Mouse (Mus musculus): ENCODE measurements around the gene Entpd5. TPM values are rescaled to one million over a fixed set of nuclear protein-coding genes. Genes with fewer than 3 reads are reported as not detected.

The Entpd5 gene
- polyA plus RNA-seq, 1 experiment from 2014 or later, result 10.4 TPM

DNA sequence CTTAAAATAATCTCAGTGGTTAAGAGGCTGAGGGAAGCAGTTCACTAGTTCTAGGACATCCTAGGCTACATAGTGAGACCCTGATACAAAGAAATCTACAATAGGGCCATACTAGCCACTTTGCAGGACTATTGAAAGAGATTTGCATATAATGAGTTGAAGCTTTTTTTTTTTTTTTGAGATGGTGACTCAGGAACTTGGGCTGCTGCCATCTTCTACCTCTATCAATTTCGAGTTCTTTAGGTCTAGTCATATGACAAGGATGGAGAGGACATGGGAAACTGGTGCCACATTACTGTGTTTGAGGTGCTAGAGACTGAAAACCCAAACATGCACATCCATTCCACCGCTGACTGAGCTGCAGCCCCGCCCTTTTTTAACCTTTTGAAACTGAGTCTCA, 15.2 kb upstream of the Entpd5 start:
- Histone ChIP-seq H3K27me3 (no peaks in the 10 kb centered on the region), H3K4me3 (no peak overlapping the region), H3K36me3 (no peaks in the 10 kb centered on the region), H3K9me3 (no peaks in the 10 kb centered on the region), H3K9ac (no peak overlapping the region), H3K4me2 (no peak overlapping the region), H3K27ac (no peak overlapping the region), H3K4me1 (no peaks in the 10 kb centered on the region)
- ATAC-seq (ENCODE audit: insufficient number of reproducible peaks, insufficient read depth, low FRiP score, low TSS enrichment, low read depth), result no peak
- 55% methylated on average over 3 of the region's 3 CpGs for WGBS

DNA sequence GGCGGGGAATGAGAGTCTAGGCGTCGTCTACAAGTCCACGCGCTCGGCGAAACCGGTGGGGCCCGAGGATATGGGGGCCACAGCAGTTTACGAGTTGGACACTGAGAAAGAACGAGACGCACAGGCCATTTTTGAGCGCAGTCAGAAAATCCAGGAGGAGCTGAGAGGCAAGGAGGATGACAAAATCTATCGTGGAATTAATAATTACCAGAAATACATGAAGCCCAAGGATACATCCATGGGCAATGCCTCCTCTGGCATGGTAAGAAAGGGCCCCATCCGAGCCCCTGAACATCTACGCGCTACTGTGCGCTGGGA, 8.7 kb upstream of the Entpd5 start:
- peak overlapping the region; percentile 68; the same call in 1 of the 2 replicates for H3K27ac ChIP-seq
- ATAC-seq (ENCODE audit: insufficient number of reproducible peaks, insufficient read depth, low FRiP score, low TSS enrichment, low read depth), result no peak
- WGBS, result 32% methylated on average over 18 of the region's 18 CpGs

DNA sequence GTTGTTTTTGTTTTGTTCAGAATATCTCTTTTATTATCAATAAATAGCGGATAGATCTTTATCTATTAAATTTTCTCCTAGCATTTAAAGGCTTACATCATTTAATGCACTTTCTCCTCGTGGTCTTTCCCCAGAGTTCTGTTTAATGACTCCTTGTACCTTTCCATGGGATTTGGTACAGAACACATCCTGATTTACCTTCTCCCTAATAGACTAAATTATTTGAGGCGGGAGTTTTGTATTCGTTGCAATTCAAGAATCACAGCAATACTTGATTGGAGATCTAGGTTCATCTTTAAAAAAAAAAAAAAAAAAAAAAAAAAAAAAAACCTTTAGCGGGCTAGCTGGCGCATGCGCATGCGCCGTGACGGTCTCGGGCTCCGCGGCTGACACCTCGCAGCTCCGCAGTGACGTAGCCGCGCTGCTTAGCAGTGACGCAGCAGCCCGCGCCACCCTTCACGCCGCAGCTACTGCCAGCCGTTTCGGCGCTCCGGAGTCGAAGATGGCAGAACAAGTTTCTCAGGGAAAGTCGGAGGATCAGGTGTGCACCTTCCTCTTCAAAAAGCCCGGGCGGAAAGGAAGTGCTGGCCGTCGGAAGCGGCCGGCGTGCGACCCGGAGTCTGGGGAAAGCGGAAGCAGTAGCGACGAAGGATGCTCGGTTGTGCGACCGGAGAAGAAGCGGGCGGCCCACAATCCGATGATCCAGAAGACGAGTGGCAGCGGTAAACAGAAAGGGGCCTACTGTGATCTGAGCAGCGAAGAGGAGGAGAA, 8.2 kb upstream of the Entpd5 start, which contains the start of gene Rnf113a2:
Gene Rnf113a2 (plus strand): TSS at position 363 of the 771 bp plus-strand sequence.
- H3K4me3 ChIP-seq, result peak within 1 kb of the TSS; percentile 58
- ATAC-seq (ENCODE audit: insufficient number of reproducible peaks, insufficient read depth, low FRiP score, low TSS enrichment, low read depth), result peak; percentile 81; the same call in 1 of the 2 replicates
- 0 out of 2 replicates have a peak, but pooled peaks cover 4% of the 10 kb centered on the region for H3K9me3 ChIP-seq
- H3K27me3 ChIP-seq, result no peaks in the 10 kb centered on the region
- peak within 1 kb of the TSS; percentile 68 for H3K27ac ChIP-seq
- H3K9ac ChIP-seq, result peak within 1 kb of the TSS; percentile 76
- peaks cover 6% of the 10 kb centered on the region for H3K4me1 ChIP-seq
- peak within 1 kb of the TSS; percentile 78 for H3K4me2 ChIP-seq
- H3K36me3 ChIP-seq, result 0 out of 2 replicates have a peak, but pooled peaks cover 4% of the 10 kb centered on the region
- 3% methylated on average over 50 of the region's 50 CpGs for whole genome bisulfite sequencing

More for the DNA sequence above, 8.7 kb upstream of the Entpd5 start:
- Histone ChIP-seq H3K4me2 (peak overlapping the region; percentile 78), H3K4me3 (peak overlapping the region; percentile 58), H3K36me3 (0 out of 2 replicates have a peak, but pooled peaks cover 4% of the 10 kb centered on the region), H3K9ac (peak overlapping the region; percentile 76), H3K9me3 (0 out of 2 replicates have a peak, but pooled peaks cover 4% of the 10 kb centered on the region), H3K4me1 (peaks cover 6% of the 10 kb centered on the region), H3K27me3 (no peaks in the 10 kb centered on the region)

DNA sequence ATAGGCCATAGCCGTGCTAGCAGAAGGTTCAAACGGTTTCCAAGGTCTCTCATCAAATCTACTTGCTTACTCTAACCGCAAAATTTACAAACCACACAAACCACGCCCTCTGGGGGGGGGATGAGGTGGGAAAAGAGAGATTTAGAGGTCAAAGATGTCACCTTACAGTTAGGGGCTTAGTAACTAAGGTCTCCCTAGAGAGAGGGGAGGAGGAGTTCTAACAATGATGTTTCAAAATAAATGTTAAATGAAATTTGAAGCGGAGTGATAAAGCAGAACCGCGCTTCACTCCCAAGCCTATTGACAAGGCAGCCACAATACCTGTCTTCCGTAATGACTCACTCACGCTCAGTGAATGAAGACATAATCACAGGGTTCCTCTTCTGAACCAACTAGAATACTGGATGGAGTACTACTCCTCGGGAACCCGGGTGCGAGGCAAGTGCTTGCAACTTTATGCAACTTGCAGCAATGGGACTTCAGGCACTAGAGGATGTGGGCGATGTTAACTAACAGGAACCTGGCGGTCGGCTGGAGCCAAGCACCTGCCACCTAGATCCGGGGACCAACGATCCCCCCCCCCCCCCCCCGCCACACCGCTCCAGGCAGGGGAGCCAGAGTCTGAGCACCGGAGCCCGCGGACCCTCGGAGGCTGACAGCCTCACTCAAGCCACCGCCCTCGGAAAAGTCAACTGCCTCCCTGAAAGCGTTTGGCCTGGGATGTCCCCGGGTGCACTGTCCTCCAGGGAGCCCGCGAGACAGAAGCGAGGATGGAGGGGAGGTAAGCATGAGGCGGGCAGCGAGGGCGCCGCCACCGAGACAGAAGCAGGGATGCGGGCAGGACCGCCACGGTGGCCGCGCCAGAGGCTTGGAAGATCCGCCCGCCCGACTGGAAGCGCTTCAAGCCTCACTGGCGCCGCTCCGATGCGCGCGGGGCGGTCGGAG, 683 bp downstream of the Entpd5 start:
- H3K27ac ChIP-seq, result peak overlapping the region; percentile 85
- H3K9me3 ChIP-seq, result no peaks in the 10 kb centered on the region
- WGBS, result 1% methylated on average over 49 of the region's 52 CpGs
- peak overlapping the region; percentile 92 for H3K4me2 ChIP-seq
- ATAC-seq (ENCODE audit: insufficient number of reproducible peaks, insufficient read depth, low FRiP score, low TSS enrichment, low read depth), result peak; percentile 53
- H3K36me3 ChIP-seq, result no peaks in the 10 kb centered on the region
- no peaks in the 10 kb centered on the region for H3K27me3 ChIP-seq
- H3K9ac ChIP-seq, result peak overlapping the region; percentile 80
- H3K4me1 ChIP-seq, result peaks cover 11% of the 10 kb centered on the region
- H3K4me3 ChIP-seq, result peak overlapping the region; percentile 77

DNA sequence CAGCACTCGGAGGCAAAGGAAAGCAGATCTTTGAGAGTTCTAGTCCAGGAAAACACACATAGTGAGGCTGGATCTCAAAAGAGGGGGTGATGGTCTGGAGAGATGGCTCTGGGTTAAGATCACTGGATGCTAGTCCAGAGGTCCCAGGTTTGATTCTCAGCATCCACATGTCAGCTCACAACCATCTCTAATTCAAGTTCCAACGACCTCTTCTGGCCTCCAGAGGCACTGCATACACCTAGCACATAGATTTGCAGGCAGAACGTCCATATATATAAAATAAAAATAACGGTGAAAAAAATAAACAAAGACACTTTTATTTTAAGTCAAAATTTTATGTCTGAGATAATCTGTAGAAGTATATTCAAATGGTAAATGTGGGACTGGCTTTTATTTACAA, 1.6 kb downstream of the Entpd5 start:
- H3K4me2 ChIP-seq, result no peak overlapping the region
- no peaks in the 10 kb centered on the region for H3K36me3 ChIP-seq
- no peak overlapping the region for H3K9ac ChIP-seq
- WGBS, result 61% methylated on average over 4 of the region's 4 CpGs
- H3K27me3 ChIP-seq, result no peaks in the 10 kb centered on the region
- H3K4me3 ChIP-seq, result no peak overlapping the region
- peaks cover 11% of the 10 kb centered on the region for H3K4me1 ChIP-seq
- no peak for ATAC-seq (ENCODE audit: insufficient number of reproducible peaks, insufficient read depth, low FRiP score, low TSS enrichment, low read depth)
- H3K9me3 ChIP-seq, result no peaks in the 10 kb centered on the region
- H3K27ac ChIP-seq, result no peak overlapping the region

DNA sequence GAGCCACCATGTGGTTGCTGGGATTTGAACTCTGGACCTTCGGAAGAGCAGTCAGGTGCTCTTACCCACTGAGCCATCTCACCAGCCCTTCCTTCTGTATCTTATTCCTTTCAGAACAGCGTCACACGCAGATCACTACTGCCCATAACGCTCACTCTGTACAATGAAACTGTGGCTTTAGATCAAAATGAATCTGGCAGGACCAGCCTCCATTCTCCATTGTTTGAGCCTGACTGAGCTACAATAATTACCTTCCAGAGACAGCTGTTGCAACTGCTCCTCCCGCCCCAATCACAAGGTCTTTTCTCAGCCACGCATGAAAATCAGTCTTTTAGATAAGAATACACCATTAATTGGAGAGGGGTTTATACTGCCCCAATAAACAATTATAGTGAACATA, 4.3 kb downstream of the Entpd5 start:
- no peak overlapping the region for H3K4me3 ChIP-seq
- no peak overlapping the region for H3K4me2 ChIP-seq
- H3K27ac ChIP-seq, result no peak overlapping the region
- no peaks in the 10 kb centered on the region for H3K27me3 ChIP-seq
- no peaks in the 10 kb centered on the region for H3K36me3 ChIP-seq
- WGBS, result 92% methylated on average over 6 of the region's 6 CpGs
- H3K9ac ChIP-seq, result no peak overlapping the region
- no peak for ATAC-seq (ENCODE audit: insufficient number of reproducible peaks, insufficient read depth, low FRiP score, low TSS enrichment, low read depth)
- H3K9me3 ChIP-seq, result no peaks in the 10 kb centered on the region
- H3K4me1 ChIP-seq, result peaks cover 10% of the 10 kb centered on the region

DNA sequence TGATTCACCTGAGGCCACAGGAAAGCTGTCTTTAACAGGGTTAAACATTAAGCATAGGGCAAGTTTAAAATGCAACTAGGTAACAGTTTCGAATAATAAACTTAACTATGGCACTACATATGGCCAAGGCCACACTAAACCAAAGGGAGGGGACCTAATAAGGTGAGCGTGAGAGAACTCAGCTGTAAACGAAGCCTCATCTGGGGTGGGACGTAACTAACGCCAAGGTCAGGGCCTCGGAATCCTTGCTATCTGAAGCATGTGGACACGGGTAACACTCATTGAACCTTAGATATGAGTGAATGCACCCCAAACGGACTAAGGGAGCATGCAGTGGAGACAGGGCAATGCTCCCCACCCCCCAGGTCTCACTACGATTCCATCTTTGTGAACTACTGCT, 5.9 kb downstream of the Entpd5 start:
- H3K4me3 ChIP-seq, result no peak overlapping the region
- no peak overlapping the region for H3K27ac ChIP-seq
- H3K36me3 ChIP-seq, result no peaks in the 10 kb centered on the region
- H3K9ac ChIP-seq, result no peak overlapping the region
- 78% methylated on average over 9 of the region's 9 CpGs for WGBS
- no peak for ATAC-seq (ENCODE audit: insufficient number of reproducible peaks, insufficient read depth, low FRiP score, low TSS enrichment, low read depth)
- no peaks in the 10 kb centered on the region for H3K9me3 ChIP-seq
- no peak overlapping the region for H3K4me2 ChIP-seq
- H3K4me1 ChIP-seq, result peaks cover 3% of the 10 kb centered on the region
- H3K27me3 ChIP-seq, result no peaks in the 10 kb centered on the region

DNA sequence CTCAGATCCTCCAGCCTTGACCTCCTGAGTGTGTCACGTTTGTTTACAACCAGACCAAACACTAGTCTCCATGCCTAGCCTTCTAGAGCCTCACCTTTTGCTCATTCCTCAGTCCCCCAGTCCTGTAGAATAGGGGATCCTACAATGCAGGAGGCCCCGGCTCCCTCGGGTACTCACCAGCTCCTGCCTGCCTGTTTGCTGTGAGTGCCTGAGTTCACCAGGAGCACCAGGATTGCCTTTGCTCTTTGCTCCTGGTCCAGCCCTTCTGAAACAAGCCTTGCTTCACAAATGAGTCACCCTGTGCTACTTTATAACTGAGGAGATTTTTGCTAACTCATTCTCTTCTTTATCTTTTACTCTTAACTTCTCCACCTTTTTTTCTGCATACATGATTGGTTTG, 8.2 kb downstream of the Entpd5 start:
- no peak for ATAC-seq (ENCODE audit: insufficient number of reproducible peaks, insufficient read depth, low FRiP score, low TSS enrichment, low read depth)
- H3K27ac ChIP-seq, result no peak overlapping the region

DNA sequence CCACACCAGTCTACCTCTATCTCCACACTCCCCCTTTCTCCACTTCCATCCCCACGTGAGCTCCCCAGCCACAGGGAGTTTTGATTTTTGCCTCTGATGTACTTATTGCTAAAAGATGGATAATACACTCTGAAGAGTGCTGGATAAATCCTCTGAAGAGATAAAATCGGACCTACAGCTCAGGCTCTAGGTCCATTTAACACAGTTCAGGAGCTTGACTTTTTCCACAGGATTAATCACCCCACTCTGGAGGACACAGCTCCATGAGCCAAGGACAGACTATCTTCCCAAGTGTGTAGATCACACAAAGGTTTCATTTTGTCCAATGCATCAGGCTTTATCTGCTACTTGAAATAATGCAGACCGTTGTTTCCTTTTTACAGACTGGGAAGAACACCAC, 8.8 kb downstream of the Entpd5 start:
- WGBS, result 84% methylated on average over 3 of the region's 3 CpGs
- Histone ChIP-seq H3K4me3 (no peak overlapping the region), H3K4me1 (no peaks in the 10 kb centered on the region), H3K36me3 (no peaks in the 10 kb centered on the region), H3K9me3 (no peaks in the 10 kb centered on the region), H3K27ac (no peak overlapping the region), H3K4me2 (no peak overlapping the region), H3K27me3 (no peaks in the 10 kb centered on the region), H3K9ac (no peak overlapping the region)
- no peak for ATAC-seq (ENCODE audit: insufficient number of reproducible peaks, insufficient read depth, low FRiP score, low TSS enrichment, low read depth)

More for the DNA sequence above, 8.2 kb downstream of the Entpd5 start:
- H3K4me1 ChIP-seq, result no peaks in the 10 kb centered on the region
- H3K36me3 ChIP-seq, result no peaks in the 10 kb centered on the region
- no peak overlapping the region for H3K4me3 ChIP-seq
- H3K4me2 ChIP-seq, result no peak overlapping the region
- 76% methylated on average over 3 of the region's 3 CpGs for WGBS
- H3K9me3 ChIP-seq, result no peaks in the 10 kb centered on the region
- H3K9ac ChIP-seq, result no peak overlapping the region
- H3K27me3 ChIP-seq, result no peaks in the 10 kb centered on the region

DNA sequence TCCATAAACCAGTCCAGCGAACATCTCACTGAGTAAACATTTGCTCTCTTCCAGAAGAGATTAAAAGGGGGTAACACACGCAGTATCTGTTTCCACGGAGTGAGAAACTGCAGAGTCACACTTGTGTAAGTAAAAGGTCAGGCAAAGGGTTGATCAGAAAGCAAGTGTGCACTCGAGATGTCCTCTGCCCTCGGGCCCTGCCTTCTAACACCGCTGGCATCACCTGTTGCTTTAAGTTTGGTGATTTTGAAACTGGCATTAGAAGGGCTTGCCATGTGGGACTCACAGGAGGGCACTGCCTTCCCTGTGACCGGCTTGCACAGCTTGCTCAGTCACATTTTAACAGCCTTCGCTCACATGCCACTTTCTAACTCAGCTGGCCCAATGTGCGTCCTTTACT, 9.2 kb downstream of the Entpd5 start:
- 74% methylated on average over 9 of the region's 9 CpGs for WGBS
- no peaks in the 10 kb centered on the region for H3K36me3 ChIP-seq

DNA sequence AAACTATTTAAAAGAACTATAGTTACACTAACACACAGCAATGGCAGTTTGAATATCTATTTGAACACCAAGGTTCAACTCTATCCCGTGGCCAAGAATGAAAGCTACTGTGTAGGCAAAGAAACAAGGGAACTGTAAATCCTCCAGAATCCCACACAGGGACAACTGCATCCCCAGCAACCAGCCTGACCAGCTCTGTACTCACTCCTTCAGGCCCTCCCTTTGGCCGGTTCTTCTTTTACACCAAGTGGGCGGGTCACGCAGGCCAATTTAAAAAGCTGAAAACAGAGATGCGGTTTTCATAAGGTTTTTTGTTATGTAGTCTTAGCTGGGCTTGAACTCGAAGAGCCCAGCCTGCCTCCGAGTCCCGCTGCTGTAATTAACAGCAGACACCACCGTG, 9.7 kb downstream of the Entpd5 start:
- WGBS, result 56% methylated on average over 9 of the region's 9 CpGs
- H3K4me1 ChIP-seq, result no peaks in the 10 kb centered on the region
- no peak overlapping the region for H3K4me2 ChIP-seq
- no peak overlapping the region for H3K9ac ChIP-seq
- no peak overlapping the region for H3K27ac ChIP-seq
- no peaks in the 10 kb centered on the region for H3K9me3 ChIP-seq
- no peak overlapping the region for H3K4me3 ChIP-seq
- H3K27me3 ChIP-seq, result no peaks in the 10 kb centered on the region
- H3K36me3 ChIP-seq, result no peaks in the 10 kb centered on the region
- ATAC-seq (ENCODE audit: insufficient number of reproducible peaks, insufficient read depth, low FRiP score, low TSS enrichment, low read depth), result no peak

More for the DNA sequence above, 9.2 kb downstream of the Entpd5 start:
- no peak for ATAC-seq (ENCODE audit: insufficient number of reproducible peaks, insufficient read depth, low FRiP score, low TSS enrichment, low read depth)
- no peak overlapping the region for H3K4me3 ChIP-seq
- no peaks in the 10 kb centered on the region for H3K27me3 ChIP-seq
- H3K9me3 ChIP-seq, result no peaks in the 10 kb centered on the region
- no peak overlapping the region for H3K9ac ChIP-seq
- no peak overlapping the region for H3K27ac ChIP-seq
- H3K4me2 ChIP-seq, result no peak overlapping the region
- H3K4me1 ChIP-seq, result no peaks in the 10 kb centered on the region

Data from embryonic facial prominence, embryonic 13.5 days (tissue).